Mouse (Mus musculus): Measurements from ENCODE around the gene Ttc7b. TPM values are rescaled to one million over a fixed set of nuclear protein-coding genes. Genes with fewer than 3 reads are reported as not detected.

The Ttc7b gene
- polyA plus RNA-seq, 2 experiments from 2014 or later = 3.1 to 3.2 TPM

- ATAC-seq = no peak
Measured at GRCm38 (mm10) chr12:100408143-100408542, 112.5 kb downstream of the Ttc7b start.

GRCm38 (mm10) chr12:100407371-100407770 lies 113.3 kb downstream of the Ttc7b start:
- no peak for ATAC-seq

- ATAC-seq = no peak
Measured at GRCm38 (mm10) chr12:100406094-100406493, 114.5 kb downstream of the Ttc7b start.

GRCm38 (mm10) chr12:100405512-100406030 lies 115.1 kb downstream of the Ttc7b start:
- ATAC-seq = no peak

- no peak for ATAC-seq
Measured at GRCm38 (mm10) chr12:100404430-100404829, 116.2 kb downstream of the Ttc7b start.

GRCm38 (mm10) chr12:100403005-100403324 lies 117.7 kb downstream of the Ttc7b start:
- no peak for ATAC-seq

- no peak for ATAC-seq
Measured at GRCm38 (mm10) chr12:100402296-100403004, 118.2 kb downstream of the Ttc7b start.

GRCm38 (mm10) chr12:100400119-100400518 lies 120.5 kb downstream of the Ttc7b start:
- no peak for ATAC-seq

- no peak for ATAC-seq
Measured at GRCm38 (mm10) chr12:100399126-100399727, 121.4 kb downstream of the Ttc7b start.

- no peak for ATAC-seq
Measured at GRCm38 (mm10) chr12:100398268-100398943, 122.2 kb downstream of the Ttc7b start.

- no peak for ATAC-seq
Measured at GRCm38 (mm10) chr12:100397432-100398146, 123.0 kb downstream of the Ttc7b start.

- ATAC-seq = no peak
Measured at GRCm38 (mm10) chr12:100396806-100397205, 123.8 kb downstream of the Ttc7b start.

- ATAC-seq = no peak
Measured at GRCm38 (mm10) chr12:100393532-100393931, 127.1 kb downstream of the Ttc7b start.

- ATAC-seq = no peak
Measured at GRCm38 (mm10) chr12:100393109-100393508, 127.5 kb downstream of the Ttc7b start.

- no peak for ATAC-seq
Measured at GRCm38 (mm10) chr12:100392466-100392865, 128.2 kb downstream of the Ttc7b start.

- ATAC-seq = no peak
Measured at GRCm38 (mm10) chr12:100391890-100392289, 128.7 kb downstream of the Ttc7b start.

- ATAC-seq = no peak
Measured at GRCm38 (mm10) chr12:100389878-100390710, 130.5 kb downstream of the Ttc7b start.

GRCm38 (mm10) chr12:100386259-100386658 lies 134.4 kb downstream of the Ttc7b start:
- no peak for ATAC-seq

GRCm38 (mm10) chr12:100382526-100382925 lies 138.1 kb downstream of the Ttc7b start:
- no peak for ATAC-seq

- ATAC-seq = no peak
Measured at GRCm38 (mm10) chr12:100381941-100382340, 138.7 kb downstream of the Ttc7b start.

GRCm38 (mm10) chr12:100380697-100381291 lies 139.8 kb downstream of the Ttc7b start:
- ATAC-seq = no peak

GRCm38 (mm10) chr12:100379833-100380232 lies 140.8 kb downstream of the Ttc7b start:
- no peak for ATAC-seq

Measured in activated CD4-positive, CD25-positive, alpha-beta regulatory T cell, adult 4 months (primary cell).